Mouse (Mus musculus) CH12F3 (cell line): ENCODE data around the gene Hdac10.

Experiments
- in situ Hi-C: fragments of 300-500 bp; cut with MboI; formaldehyde crosslinking; loops from 2 replicates; pipeline ENCODE4 v1.14.3; 2020; ENCODE audit warnings: low sequenced_read_pairs

Gene Hdac10

GRCm38 (mm10) chr15:89128382-89129350 lies at the start of gene Hdac10:
Hdac10 (minus strand) TSS chr15:89128700.
- in situ Hi-C loops: no loop called here

- in situ Hi-C loops: no loop called here
Observed at GRCm38 (mm10) chr15:89177576-89178259, 49.2 kb upstream of the Hdac10 start.

DNA sequence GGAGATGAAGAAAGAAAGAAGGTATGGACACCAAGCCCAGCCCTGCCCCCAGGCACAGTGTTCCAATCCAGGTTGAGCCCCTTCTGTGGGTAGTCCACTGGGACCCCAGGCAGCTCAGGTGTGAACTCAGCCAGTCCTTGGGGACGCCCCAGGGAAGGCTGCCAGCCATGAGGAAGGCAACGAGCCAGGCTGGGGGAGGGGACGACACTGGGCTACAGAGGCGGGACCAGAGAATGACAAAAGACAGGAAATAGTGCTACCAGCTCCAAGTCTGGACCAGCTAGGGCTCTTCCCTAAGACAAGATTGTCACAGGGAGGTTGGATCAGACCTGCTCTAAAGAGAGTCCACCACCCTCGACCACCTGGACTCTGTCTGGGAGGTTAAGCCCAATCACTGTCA lies 48.6 kb upstream of the Hdac10 start:
- in situ Hi-C loops: no loop called here

GRCm38 (mm10) chr15:89175411-89176155 lies 47.1 kb upstream of the Hdac10 start:
- in situ Hi-C loops: no loop called here

GRCm38 (mm10) chr15:89174889-89175339 lies 46.4 kb upstream of the Hdac10 start:
- in situ Hi-C loops: no loop called here

DNA sequence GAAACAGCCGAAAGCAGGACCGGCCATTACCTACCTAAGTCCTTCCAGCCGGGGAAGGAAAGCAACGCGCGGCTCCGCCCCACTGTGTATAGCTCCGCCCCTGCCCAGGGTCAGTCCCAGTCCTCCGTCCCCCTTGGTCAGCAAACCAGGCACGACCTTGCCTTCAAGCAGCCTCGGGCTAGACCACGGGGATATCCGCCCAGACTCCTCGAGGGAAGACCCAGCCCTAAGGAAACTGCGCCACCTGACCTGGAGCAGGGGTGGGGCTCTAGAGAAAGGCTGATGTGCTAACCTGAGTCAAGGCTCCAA lies 45.4 kb upstream of the Hdac10 start:
- in situ Hi-C loops: no loop called here

DNA sequence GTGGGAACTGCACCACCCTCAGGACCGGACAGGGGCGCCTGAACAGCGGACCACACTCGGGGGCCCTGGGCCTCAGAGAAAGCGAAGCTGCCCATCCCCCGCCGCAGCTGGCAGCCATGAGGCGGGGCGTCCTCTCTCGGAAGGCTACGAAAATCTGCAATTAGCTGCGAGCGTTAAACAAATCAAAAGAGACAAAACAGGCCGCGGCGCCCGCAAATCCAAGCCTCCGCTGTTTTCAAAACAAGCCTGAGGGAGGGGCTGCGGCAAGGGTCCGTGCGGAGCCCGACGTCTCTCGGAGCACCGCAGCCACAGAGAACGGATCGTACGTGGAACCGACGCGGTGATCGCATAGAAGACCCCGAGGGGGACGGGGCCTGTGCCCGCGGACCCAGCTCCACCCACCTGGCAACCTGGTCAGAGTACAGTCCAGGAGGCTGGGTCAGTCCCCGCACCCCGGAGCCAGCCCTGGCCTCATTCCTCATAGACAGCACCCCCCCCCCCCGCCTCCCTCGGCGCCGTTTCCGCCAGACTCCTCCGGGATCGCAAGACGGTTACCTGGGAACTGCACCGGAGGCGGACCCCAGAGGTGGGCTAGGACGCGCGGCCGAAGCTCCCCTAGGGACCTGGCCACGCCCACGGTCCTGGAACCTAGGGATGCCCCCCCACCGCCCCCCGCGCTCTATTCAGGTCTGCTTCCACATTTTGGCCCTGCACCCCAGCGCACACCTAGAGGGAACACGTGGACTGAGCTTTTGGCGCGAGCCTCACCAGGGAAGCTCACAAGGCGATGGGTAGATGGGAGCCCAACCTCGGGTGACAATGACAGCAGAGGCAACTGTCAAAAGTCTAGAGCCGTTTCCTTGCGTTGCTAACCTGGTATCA lies 44.8 kb upstream of the Hdac10 start:
- in situ Hi-C loops: no loop called here

DNA sequence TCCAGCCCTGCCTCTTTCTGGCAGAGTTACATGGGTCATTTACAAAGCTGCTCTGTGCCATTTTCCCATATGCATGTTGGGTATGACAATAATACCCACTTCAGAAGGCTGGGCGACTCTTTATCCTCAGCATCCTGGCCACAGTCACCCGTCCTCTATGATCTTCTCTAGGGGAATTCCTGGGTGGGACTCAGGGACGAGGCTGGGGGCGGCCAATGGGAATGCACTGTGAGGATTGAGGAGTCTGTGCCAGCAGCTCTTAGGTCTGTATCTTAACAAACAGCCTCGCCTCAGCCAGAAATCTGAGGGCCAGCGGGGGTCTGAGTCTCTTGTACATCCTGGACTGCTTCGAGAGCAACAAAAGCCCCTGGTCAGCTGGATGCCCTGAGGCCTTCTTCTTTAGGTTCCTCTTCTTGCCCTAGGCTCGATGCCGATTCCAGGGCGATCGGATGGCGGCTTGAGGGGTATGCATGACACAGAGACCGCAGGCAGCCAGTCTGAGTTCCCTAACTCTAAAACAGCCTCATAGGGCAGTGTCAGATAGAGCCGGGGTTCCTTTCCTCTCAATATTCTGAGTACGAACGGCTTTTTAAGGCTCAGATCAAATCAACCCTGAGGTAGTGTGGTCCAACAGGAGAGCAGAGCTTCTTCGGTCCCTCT lies 43.9 kb upstream of the Hdac10 start:
- in situ Hi-C loops: no loop called here

GRCm38 (mm10) chr15:89171526-89172051 lies 43.1 kb upstream of the Hdac10 start:
- in situ Hi-C loops: no loop called here

DNA sequence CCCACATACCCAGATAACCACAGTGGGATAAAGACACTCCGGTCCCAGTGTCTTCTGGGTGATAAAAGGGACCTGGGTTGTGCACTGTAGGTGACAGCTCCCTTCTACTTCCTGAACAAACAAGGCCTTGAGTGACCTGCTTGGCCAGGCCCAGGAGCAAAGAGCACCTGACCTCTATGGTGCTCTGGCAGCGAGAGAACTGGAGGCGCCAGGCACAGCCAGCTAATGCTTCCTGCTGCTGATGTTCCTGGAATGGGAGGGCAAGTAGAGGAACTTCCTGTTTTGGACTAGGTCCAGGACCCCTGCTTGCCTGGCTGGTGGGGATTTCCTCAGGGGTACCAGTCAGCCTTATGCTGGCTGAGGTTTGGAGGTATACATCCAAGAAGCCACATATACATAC lies 41.6 kb upstream of the Hdac10 start:
- in situ Hi-C loops: no loop called here

GRCm38 (mm10) chr15:89169431-89169830 lies 40.9 kb upstream of the Hdac10 start:
- in situ Hi-C loops: no loop called here

DNA sequence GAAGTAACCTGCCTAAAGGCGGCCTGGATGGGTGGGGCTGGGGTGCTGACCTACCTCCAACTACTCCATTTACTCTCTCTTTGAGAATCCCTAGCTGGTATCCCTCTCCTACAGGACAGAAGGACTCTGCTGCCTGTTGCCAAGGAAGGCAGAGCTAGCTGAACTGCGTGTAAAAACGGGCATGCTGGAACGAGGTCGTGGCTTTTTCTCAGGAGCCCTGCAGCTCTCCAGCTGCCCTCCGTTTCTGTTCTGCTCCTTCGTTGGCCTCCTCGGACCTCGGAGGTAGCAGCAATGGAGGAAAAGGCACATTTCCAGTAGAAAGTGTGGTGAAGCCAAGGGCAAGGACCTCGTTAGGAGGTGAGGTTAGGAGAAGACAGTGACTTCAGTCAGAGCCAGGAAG lies 40.4 kb upstream of the Hdac10 start:
- in situ Hi-C loops: no loop called here

DNA sequence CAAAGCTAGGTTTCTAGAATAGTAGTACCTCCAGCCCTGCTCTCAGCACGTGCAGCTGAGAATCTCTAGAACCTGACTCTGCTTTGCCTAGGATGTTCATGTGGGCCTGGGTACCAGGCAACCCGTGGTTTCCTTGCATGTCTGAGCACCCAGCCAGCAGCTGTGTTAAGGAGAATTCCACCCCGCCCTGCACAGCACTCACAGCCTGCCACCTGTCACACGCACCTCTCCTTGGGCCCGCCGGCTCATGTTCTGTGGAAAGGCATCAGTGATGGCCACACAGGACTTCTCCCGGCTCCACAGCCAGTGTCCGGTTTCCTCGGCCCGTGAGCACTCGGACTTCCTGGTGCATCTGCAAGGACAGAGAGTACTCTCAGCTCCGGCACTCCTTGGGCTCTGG lies 37.0 kb upstream of the Hdac10 start:
- in situ Hi-C loops: no loop called here

DNA sequence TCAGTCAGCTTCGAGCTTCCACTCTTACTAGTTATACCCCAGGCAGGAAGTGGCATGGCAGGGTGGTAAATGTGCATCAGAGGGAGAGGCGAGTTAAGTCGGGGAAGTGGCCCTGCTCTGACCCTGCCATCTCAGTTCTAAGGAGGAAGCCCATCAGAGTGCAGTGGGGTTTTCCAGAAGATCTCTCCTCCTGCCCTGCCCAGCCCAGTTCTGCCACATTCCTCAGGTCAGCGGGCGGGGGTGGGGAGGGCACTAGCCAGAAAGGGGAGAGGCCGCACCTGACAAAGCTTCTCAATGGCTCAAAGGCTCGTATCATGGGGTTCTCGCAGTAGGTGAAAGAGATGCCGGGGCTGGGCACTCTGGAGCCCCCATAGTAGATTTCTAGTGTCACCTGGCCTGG lies 32.9 kb upstream of the Hdac10 start:
- in situ Hi-C loops: no loop called here

DNA sequence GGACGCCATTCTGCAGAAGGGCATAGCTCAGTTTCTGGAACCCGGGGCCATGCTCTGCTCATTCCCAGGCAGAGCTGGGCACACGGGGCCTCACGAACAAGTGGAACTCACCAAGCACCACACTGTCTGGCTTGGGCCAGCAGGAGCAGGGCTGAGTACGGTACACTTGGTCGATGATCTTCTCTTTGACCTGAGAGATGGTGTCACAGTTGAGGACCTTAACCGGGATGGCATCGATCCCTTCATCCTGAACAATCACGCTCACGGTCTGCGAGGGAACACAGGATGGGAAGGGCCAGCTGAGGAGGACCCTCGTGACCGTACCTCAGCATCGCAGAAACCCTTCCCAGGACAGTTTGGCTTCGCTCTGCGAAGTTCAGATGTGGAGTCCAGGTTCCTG lies 30.0 kb upstream of the Hdac10 start:
- in situ Hi-C loops: no loop called here

GRCm38 (mm10) chr15:89157954-89158353 lies 29.5 kb upstream of the Hdac10 start:
- in situ Hi-C loops: no loop called here

DNA sequence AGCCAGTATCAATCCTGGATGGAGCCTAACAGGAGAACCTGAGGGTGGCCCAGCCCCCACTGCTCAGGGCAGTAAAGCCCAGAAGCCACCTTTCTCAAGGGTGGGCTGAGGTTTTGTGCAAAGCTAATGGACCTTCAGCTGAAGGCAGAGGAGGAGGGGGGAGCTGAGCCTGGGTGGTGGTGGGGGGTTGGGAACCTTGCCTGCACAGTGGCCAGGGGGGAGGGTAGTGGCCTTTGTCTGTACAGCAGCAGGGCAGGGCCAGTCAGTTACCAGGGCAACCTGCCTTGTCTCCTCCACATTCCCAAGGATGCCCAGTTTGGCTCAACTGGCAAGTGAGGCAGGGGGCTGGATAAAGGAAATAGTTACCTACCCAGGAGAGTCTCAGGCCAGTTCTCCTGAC lies 23.8 kb upstream of the Hdac10 start:
- in situ Hi-C loops: no loop called here

DNA sequence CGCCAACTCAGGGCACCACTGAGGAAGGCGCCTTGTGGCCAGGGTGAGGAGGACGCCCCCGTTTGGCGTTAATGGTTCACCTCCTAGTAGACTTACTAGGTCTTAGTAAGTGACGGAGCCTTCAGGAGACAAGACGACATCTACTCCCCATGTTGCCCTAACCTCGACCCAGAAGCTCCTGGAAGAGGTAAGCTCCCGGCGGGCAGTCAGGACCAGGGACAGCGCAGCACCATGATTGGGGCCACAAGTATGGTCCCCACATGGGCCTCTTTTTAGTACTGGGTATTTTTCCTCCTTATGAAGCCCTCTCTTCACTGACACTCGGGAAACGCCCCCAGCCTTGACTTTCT lies 21.5 kb upstream of the Hdac10 start:
- in situ Hi-C loops: no loop called here

- in situ Hi-C loops: no loop called here
Observed at GRCm38 (mm10) chr15:89149271-89150040, 21.0 kb upstream of the Hdac10 start, which contains the start of gene Mapk11. Mapk11 (minus strand) TSS chr15:89149628.
